Mouse (Mus musculus) megakaryocyte, embryonic 14.5 days (primary cell): Measurements from ENCODE around the gene Olfr938.

Experiments
- FLI1 ChIP-seq: IDR thresholded peaks from 2 replicates; pipeline ENCODE4 v1.6.1; 2012; ENCODE audit warnings: low read length, inconsistent platforms, mixed read lengths
- GATA1 ChIP-seq: IDR thresholded peaks from 3 replicates; pipeline ENCODE4 v1.6.1; 2012; ENCODE audit warnings: mixed read lengths, low read length, inconsistent platforms, borderline replicate concordance

GRCm38 (mm10) chr9:39127326-39127725 lies 48.6 kb upstream of the Olfr938 start:
- no peak for TF ChIP-seq GATA1
- no peak for TF ChIP-seq FLI1
